Mouse (Mus musculus) midbrain, embryonic 13.5 days (tissue): ENCODE measurements around the gene Stpg3. TPM values are rescaled to one million over a fixed set of nuclear protein-coding genes. Genes with fewer than 3 reads are reported as not detected.

Source experiments
- ATAC-seq: fragments of 200-750 bp; cut with Nextera tagmentation; 2 replicates; pipeline ENCODE4 v1.8.0; 2017; ENCODE audit warnings: mild to moderate bottlenecking, moderate TSS enrichment, moderate library complexity
- H3K27ac ChIP-seq: fragments of 300-500 bp; sonication (generic); 2 replicates; pipeline ENCODE4 v1.5.1; 2015; ENCODE audit warnings: inconsistent platforms, mild to moderate bottlenecking, moderate library complexity
- H3K27me3 ChIP-seq: fragments of 300-500 bp; sonication (generic); 2 replicates; pipeline ENCODE4 v1.6.1; 2015; ENCODE audit warnings: mild to moderate bottlenecking, inconsistent platforms
- H3K36me3 ChIP-seq: fragments of 300-500 bp; sonication (generic); 2 replicates; pipeline ENCODE4 v1.6.1; 2015; ENCODE audit warnings: mild to moderate bottlenecking, inconsistent platforms
- H3K4me1 ChIP-seq: fragments of 300-500 bp; sonication (generic); replicated peaks from 2 replicates; pipeline ENCODE4 v1.6.1; 2015; ENCODE audit warnings: inconsistent platforms
- H3K4me2 ChIP-seq: fragments of 300-500 bp; sonication (generic); replicated peaks from 2 replicates; pipeline ENCODE4 v1.6.1; 2015; ENCODE audit warnings: moderate library complexity, mild to moderate bottlenecking, inconsistent platforms
- H3K4me3 ChIP-seq: fragments of 300-500 bp; sonication (generic); replicated peaks from 2 replicates; pipeline ENCODE4 v1.5.1; 2015; ENCODE audit warnings: mild to moderate bottlenecking, inconsistent platforms
- H3K9ac ChIP-seq: fragments of 300-500 bp; sonication (generic); replicated peaks from 2 replicates; pipeline ENCODE4 v1.6.1; 2015; ENCODE audit warnings: mild to moderate bottlenecking, inconsistent platforms
- H3K9me3 ChIP-seq: fragments of 300-500 bp; sonication (generic); 2 replicates; pipeline ENCODE4 v1.6.1; 2016; ENCODE audit warnings: mild to moderate bottlenecking, inconsistent platforms
- WGBS: fragments of 180-500 bp; shearing (Covaris S2); methylation state at CpG from one replicate; pipeline ENCODE4 v1.1.7; 2015; 5-methylcytosine and 5-hydroxymethylcytosine counted together
- polyA plus RNA-seq: library from polyadenylated mRNA; unstranded; fragments of >200 nt; fragmentation: Nextera tagmentation; extraction: Ambion mirVana; gene quantifications from 2 replicates; pipeline ENCODE4 v1.2.1, GENCODE M21; 2015

Stpg3 gene
- polyA plus RNA-seq, 1 experiment from 2014 or later: not detected

- no peak for ATAC-seq
- H3K9ac ChIP-seq: no peak within 1 kb of the TSS
- H3K27ac ChIP-seq: no peak within 1 kb of the TSS
- H3K4me3 ChIP-seq: no peak within 1 kb of the TSS
- H3K27me3 ChIP-seq: peaks cover 3% of the 10 kb centered on the region; the same call in 1 of the 2 replicates
- peaks cover 25% of the 10 kb centered on the region for H3K4me1 ChIP-seq
- 94% methylated on average over 10 of the region's 10 CpGs for WGBS
- no peak within 1 kb of the TSS for H3K4me2 ChIP-seq
- peaks cover 64% of the 10 kb centered on the region for H3K36me3 ChIP-seq
- H3K9me3 ChIP-seq: no peaks in the 10 kb centered on the region
Observed at GRCm38 (mm10) chr2:25246183-25247072, 32.0 kb upstream of the Stpg3 start, which contains the start of gene AL732309.1. Gene AL732309.1 (minus strand): TSS chr2:25246863.

- WGBS: 88% methylated on average over 4 of the region's 4 CpGs
- no peak for ATAC-seq
- no peaks in the 10 kb centered on the region for H3K9me3 ChIP-seq
Observed at GRCm38 (mm10) chr2:25244144-25244543, 29.7 kb upstream of the Stpg3 start.

GRCm38 (mm10) chr2:25243342-25243741 is 28.9 kb upstream of the Stpg3 start:
- Histone ChIP-seq H3K4me3 (peak overlapping the region; percentile 56), H3K9me3 (no peaks in the 10 kb centered on the region), H3K27ac (no peak overlapping the region), H3K36me3 (peaks cover 35% of the 10 kb centered on the region), H3K27me3 (peaks cover 7% of the 10 kb centered on the region; the same call in 1 of the 2 replicates), H3K9ac (peak overlapping the region; percentile 78), H3K4me1 (peaks cover 35% of the 10 kb centered on the region), H3K4me2 (peak overlapping the region; percentile 71)
- 80% methylated on average over 8 of the region's 8 CpGs for WGBS
- no peak for ATAC-seq

More at GRCm38 (mm10) chr2:25244144-25244543, 29.7 kb upstream of the Stpg3 start:
- Histone ChIP-seq H3K4me1 (peaks cover 35% of the 10 kb centered on the region), H3K36me3 (peaks cover 43% of the 10 kb centered on the region), H3K4me2 (no peak overlapping the region), H3K4me3 (no peak overlapping the region), H3K27ac (no peak overlapping the region), H3K27me3 (peaks cover 5% of the 10 kb centered on the region; the same call in 1 of the 2 replicates), H3K9ac (no peak overlapping the region)

GRCm38 (mm10) chr2:25242101-25242506 is 27.7 kb upstream of the Stpg3 start, which contains the start of the genes Rnf208 and Cysrt1:
Gene Rnf208 (plus strand): TSS chr2:25242255.
Gene Cysrt1 (minus strand): TSS chr2:25242452.
- WGBS: 0% methylated on average over 31 of the region's 59 CpGs
- H3K36me3 ChIP-seq: peaks cover 23% of the 10 kb centered on the region
- H3K4me2 ChIP-seq: peak within 1 kb of the TSS; percentile 71
- peaks cover 35% of the 10 kb centered on the region for H3K4me1 ChIP-seq
- peak within 1 kb of the TSS; percentile 56 for H3K4me3 ChIP-seq
- ATAC-seq: peak; percentile 47
- H3K9me3 ChIP-seq: no peaks in the 10 kb centered on the region
- peak within 1 kb of the TSS; percentile 54 for H3K27ac ChIP-seq
- H3K27me3 ChIP-seq: peaks cover 18% of the 10 kb centered on the region
- peak within 1 kb of the TSS; percentile 78 for H3K9ac ChIP-seq

- peak; percentile 43 for ATAC-seq
- WGBS: 19% methylated on average over 6 of the region's 6 CpGs
- Histone ChIP-seq H3K9me3 (no peaks in the 10 kb centered on the region), H3K9ac (peak overlapping the region; percentile 78), H3K27ac (peak overlapping the region; percentile 54), H3K36me3 (peaks cover 19% of the 10 kb centered on the region), H3K27me3 (peaks cover 21% of the 10 kb centered on the region), H3K4me1 (peaks cover 35% of the 10 kb centered on the region), H3K4me2 (peak overlapping the region; percentile 71), H3K4me3 (peak overlapping the region; percentile 56)
Observed at GRCm38 (mm10) chr2:25241438-25241775, 27.0 kb upstream of the Stpg3 start.

GRCm38 (mm10) chr2:25240723-25241437 is 26.4 kb upstream of the Stpg3 start:
- peak overlapping the region; percentile 78 for H3K9ac ChIP-seq
- WGBS: 1% methylated on average over 29 of the region's 29 CpGs
- no peaks in the 10 kb centered on the region for H3K9me3 ChIP-seq
- H3K27ac ChIP-seq: peak overlapping the region; percentile 54
- peaks cover 35% of the 10 kb centered on the region for H3K4me1 ChIP-seq
- peaks cover 14% of the 10 kb centered on the region for H3K36me3 ChIP-seq
- H3K4me2 ChIP-seq: peak overlapping the region; percentile 71
- H3K4me3 ChIP-seq: peak overlapping the region; percentile 56
- H3K27me3 ChIP-seq: peaks cover 26% of the 10 kb centered on the region
- peak; percentile 78 for ATAC-seq

DNA sequence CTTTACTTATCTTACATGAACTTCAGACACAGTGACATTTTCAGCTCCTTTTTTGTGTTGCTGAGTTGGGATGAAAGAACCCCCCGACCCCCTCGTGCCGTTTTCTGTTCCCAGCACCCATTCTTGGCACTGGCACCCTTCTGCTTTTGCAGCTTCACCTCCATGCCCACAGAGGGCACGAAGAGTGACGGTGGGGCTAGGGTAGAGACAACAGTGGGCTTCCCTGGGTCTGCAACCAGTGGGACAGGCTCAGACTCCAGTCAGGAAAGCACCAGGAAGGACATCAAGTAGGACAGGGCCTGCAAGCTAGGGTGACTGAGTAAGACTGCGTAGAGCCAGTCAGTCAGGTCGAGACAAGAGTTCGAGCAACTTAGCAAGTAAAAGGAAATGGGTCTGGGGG is 25.9 kb upstream of the Stpg3 start:
- no peak overlapping the region; the same call in 1 of the 2 replicates for H3K27ac ChIP-seq
- H3K4me3 ChIP-seq: peak overlapping the region; percentile 56
- peaks cover 35% of the 10 kb centered on the region for H3K4me1 ChIP-seq
- no peak overlapping the region; the same call in 1 of the 2 replicates for H3K9ac ChIP-seq
- peak overlapping the region; percentile 71 for H3K4me2 ChIP-seq
- H3K36me3 ChIP-seq: peaks cover 8% of the 10 kb centered on the region
- 47% methylated on average over 8 of the region's 8 CpGs for WGBS
- ATAC-seq: peak; percentile 8
- peaks cover 26% of the 10 kb centered on the region for H3K27me3 ChIP-seq
- no peaks in the 10 kb centered on the region for H3K9me3 ChIP-seq

DNA sequence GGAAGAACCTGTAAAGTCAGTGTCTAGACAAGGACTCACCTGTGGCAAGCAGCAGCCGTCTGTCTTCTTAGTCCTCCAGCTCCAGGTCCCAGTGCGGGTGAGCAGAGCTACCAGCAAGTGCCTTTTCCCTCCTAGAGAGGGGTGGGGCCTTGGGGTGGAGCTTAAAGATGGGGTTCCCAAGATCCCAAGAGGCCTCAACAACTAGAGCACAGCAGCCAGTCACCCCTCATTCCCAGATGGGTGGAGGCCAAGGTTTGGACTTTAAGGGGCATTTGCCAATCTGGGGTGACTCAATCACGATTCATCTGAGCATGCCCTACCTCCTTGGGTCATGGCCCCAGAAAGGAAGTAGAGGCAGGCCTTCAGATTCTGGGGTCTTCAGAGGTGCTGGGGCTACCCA is 25.3 kb upstream of the Stpg3 start:
- Histone ChIP-seq H3K27ac (no peak overlapping the region), H3K36me3 (peaks cover 3% of the 10 kb centered on the region; the same call in 1 of the 2 replicates), H3K4me2 (no peak overlapping the region), H3K4me3 (no peak overlapping the region), H3K27me3 (peaks cover 26% of the 10 kb centered on the region), H3K9ac (no peak overlapping the region), H3K4me1 (peaks cover 35% of the 10 kb centered on the region), H3K9me3 (no peaks in the 10 kb centered on the region)
- 98% methylated on average over 3 of the region's 3 CpGs for WGBS
- ATAC-seq: no peak

- ATAC-seq: no peak
- peaks cover 27% of the 10 kb centered on the region for H3K4me1 ChIP-seq
- H3K9ac ChIP-seq: no peak overlapping the region
- no peaks in the 10 kb centered on the region for H3K9me3 ChIP-seq
- H3K27ac ChIP-seq: no peak overlapping the region
- H3K4me2 ChIP-seq: no peak overlapping the region
- H3K4me3 ChIP-seq: no peak overlapping the region
- no peaks in the 10 kb centered on the region for H3K36me3 ChIP-seq
- H3K27me3 ChIP-seq: peaks cover 30% of the 10 kb centered on the region
Observed at GRCm38 (mm10) chr2:25238106-25238505, 23.7 kb upstream of the Stpg3 start.

DNA sequence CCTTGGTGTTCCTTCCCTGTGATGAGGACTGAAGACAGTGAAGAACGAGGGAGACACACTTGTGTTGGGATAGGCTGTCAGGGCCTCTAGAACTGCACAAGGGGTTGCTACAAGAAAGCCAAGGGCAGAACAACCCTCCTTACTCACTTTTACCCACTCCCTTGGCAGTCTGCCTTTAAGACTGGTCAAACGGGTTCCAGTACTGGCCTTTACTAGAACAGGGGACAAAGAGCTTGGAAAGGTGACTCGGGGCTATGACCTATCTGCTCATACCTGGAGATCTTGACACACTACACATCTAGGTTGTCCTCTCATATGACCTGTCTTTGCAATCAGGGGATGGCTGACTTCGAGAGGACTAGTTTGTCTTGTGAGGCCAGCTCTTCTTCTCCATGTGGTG is 23.1 kb upstream of the Stpg3 start:
- Histone ChIP-seq H3K36me3 (no peaks in the 10 kb centered on the region), H3K4me1 (peaks cover 21% of the 10 kb centered on the region), H3K27ac (no peak overlapping the region), H3K27me3 (peaks cover 32% of the 10 kb centered on the region), H3K9me3 (no peaks in the 10 kb centered on the region), H3K4me3 (no peak overlapping the region), H3K4me2 (no peak overlapping the region), H3K9ac (no peak overlapping the region)
- WGBS: 70% methylated on average over 4 of the region's 4 CpGs
- ATAC-seq: no peak

DNA sequence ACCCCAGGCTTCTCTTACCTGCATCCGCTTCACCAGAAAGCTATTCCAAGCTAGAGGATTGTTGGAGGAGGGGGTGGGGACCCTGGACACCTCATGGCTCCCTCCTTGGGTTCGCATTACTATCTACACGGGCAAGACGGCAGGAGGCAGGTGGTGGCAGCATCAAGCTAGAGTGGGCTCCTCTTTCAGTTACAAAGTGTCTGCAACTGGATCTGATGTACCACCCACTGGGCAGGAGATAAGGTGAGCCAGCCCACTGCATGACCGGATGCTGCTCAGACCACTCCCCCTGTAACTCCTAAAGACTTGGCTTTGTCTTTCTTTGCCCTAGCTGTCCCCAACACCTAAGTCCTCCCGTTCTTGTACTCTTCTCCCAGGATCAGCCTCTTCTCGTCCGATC is 22.2 kb upstream of the Stpg3 start, which contains the start of gene Rnf224:
TSS of gene Rnf224 (minus strand) at position 174 of the 400 bp plus-strand sequence.
- H3K9me3 ChIP-seq: no peaks in the 10 kb centered on the region
- WGBS: 44% methylated on average over 8 of the region's 8 CpGs
- H3K4me3 ChIP-seq: no peak within 1 kb of the TSS
- peaks cover 12% of the 10 kb centered on the region for H3K4me1 ChIP-seq
- peaks cover 31% of the 10 kb centered on the region for H3K27me3 ChIP-seq
- no peak within 1 kb of the TSS for H3K4me2 ChIP-seq
- no peak within 1 kb of the TSS for H3K9ac ChIP-seq
- no peak within 1 kb of the TSS for H3K27ac ChIP-seq
- ATAC-seq: no peak
- no peaks in the 10 kb centered on the region for H3K36me3 ChIP-seq
